Mouse (Mus musculus) lung, embryonic 15.5 days (tissue): Measurements from ENCODE around the gene Unc13a. TPM values are rescaled to one million over a fixed set of nuclear protein-coding genes. Genes with fewer than 3 reads are reported as not detected.

Experiments
- ATAC-seq: fragments of 200-750 bp; cut with Nextera tagmentation; 2 replicates; pipeline ENCODE4 v1.8.0; 2017; ENCODE audit warnings: moderate number of reproducible peaks, borderline replicate concordance; ENCODE audit not compliant: low FRiP score, low TSS enrichment; ENCODE audit errors: extremely low read depth
- H3K27ac ChIP-seq: fragments of 300-500 bp; sonication (generic); 2 replicates; pipeline ENCODE4 v1.5.1; 2015; ENCODE audit warnings: moderate library complexity, mild to moderate bottlenecking, inconsistent platforms
- H3K27me3 ChIP-seq: fragments of 300-500 bp; sonication (generic); 2 replicates; pipeline ENCODE4 v1.6.1; 2015; ENCODE audit warnings: inconsistent platforms
- H3K36me3 ChIP-seq: fragments of 300-500 bp; sonication (generic); 2 replicates; pipeline ENCODE4 v1.6.1; 2015; ENCODE audit warnings: inconsistent platforms
- H3K4me1 ChIP-seq: fragments of 300-500 bp; sonication (generic); 2 replicates; pipeline ENCODE4 v1.6.1; 2015; ENCODE audit warnings: inconsistent platforms
- H3K4me2 ChIP-seq: fragments of 300-500 bp; sonication (generic); 2 replicates; pipeline ENCODE4 v1.6.1; 2015; ENCODE audit warnings: inconsistent platforms, mild to moderate bottlenecking, moderate library complexity
- H3K4me3 ChIP-seq: fragments of 300-500 bp; sonication (generic); 2 replicates; pipeline ENCODE4 v1.5.1; 2015; ENCODE audit warnings: mild to moderate bottlenecking, inconsistent platforms
- H3K9ac ChIP-seq: fragments of 300-500 bp; sonication (generic); 2 replicates; pipeline ENCODE4 v1.6.1; 2015; ENCODE audit warnings: inconsistent platforms
- H3K9me3 ChIP-seq: fragments of 300-500 bp; sonication (generic); 2 replicates; pipeline ENCODE4 v1.6.1; 2016; ENCODE audit warnings: inconsistent platforms
- WGBS: fragments of 180-500 bp; shearing (Covaris S2); methylation state at CpG from one replicate; pipeline ENCODE4 v1.1.7; 2015; 5-methylcytosine and 5-hydroxymethylcytosine counted together
- polyA plus RNA-seq: library from polyadenylated mRNA; unstranded; fragments of >200 nt; fragmentation: Nextera tagmentation; extraction: Ambion mirVana; gene quantifications from 2 replicates; pipeline ENCODE4 v1.2.1, GENCODE M21; 2015

Unc13a gene
- polyA plus RNA-seq, 1 experiment from 2014 or later = 0.66 TPM

GRCm38 (mm10) chr8:71674071-71674470, 2.5 kb upstream of the Unc13a start:
- no peak overlapping the region for H3K4me2 ChIP-seq
- H3K27me3 ChIP-seq = peaks cover 36% of the 10 kb centered on the region
- H3K9me3 ChIP-seq = no peaks in the 10 kb centered on the region
- peaks cover 27% of the 10 kb centered on the region for H3K4me1 ChIP-seq
- no peak overlapping the region for H3K9ac ChIP-seq
- no peaks in the 10 kb centered on the region for H3K36me3 ChIP-seq
- WGBS = 49% methylated on average over 2 of the region's 2 CpGs
- no peak for ATAC-seq
- no peak overlapping the region for H3K4me3 ChIP-seq
- H3K27ac ChIP-seq = no peak overlapping the region

GRCm38 (mm10) chr8:71672168-71672735, 695 bp upstream of the Unc13a start:
- Histone ChIP-seq H3K4me2 (peak overlapping the region; percentile 97), H3K9me3 (no peaks in the 10 kb centered on the region), H3K27ac (no peak overlapping the region), H3K9ac (0 out of 2 replicates have a peak overlapping the region, but pooled peaks have one; percentile 27), H3K4me1 (peaks cover 36% of the 10 kb centered on the region), H3K36me3 (no peaks in the 10 kb centered on the region), H3K27me3 (peaks cover 34% of the 10 kb centered on the region), H3K4me3 (peak overlapping the region; percentile 47; the same call in 1 of the 2 replicates)
- no peak for ATAC-seq
- 54% methylated on average over 6 of the region's 6 CpGs for WGBS

GRCm38 (mm10) chr8:71670621-71671548, 672 bp downstream of the Unc13a start:
- Histone ChIP-seq H3K9me3 (no peaks in the 10 kb centered on the region), H3K27ac (no peak overlapping the region), H3K4me3 (peak overlapping the region; percentile 47), H3K36me3 (no peaks in the 10 kb centered on the region), H3K4me2 (peak overlapping the region; percentile 97), H3K27me3 (peaks cover 46% of the 10 kb centered on the region), H3K4me1 (peaks cover 37% of the 10 kb centered on the region), H3K9ac (no peak overlapping the region)
- ATAC-seq = peak; percentile 24; the same call in 1 of the 2 replicates
- 1% methylated on average over 50 of the region's 64 CpGs for WGBS

GRCm38 (mm10) chr8:71670198-71670597, 1.4 kb downstream of the Unc13a start:
- H3K9me3 ChIP-seq = no peaks in the 10 kb centered on the region
- peak overlapping the region; percentile 97 for H3K4me2 ChIP-seq
- H3K9ac ChIP-seq = no peak overlapping the region
- H3K4me3 ChIP-seq = peak overlapping the region; percentile 47
- peaks cover 46% of the 10 kb centered on the region for H3K27me3 ChIP-seq
- H3K4me1 ChIP-seq = peaks cover 40% of the 10 kb centered on the region
- WGBS = 17% methylated on average over 11 of the region's 12 CpGs
- H3K27ac ChIP-seq = no peak overlapping the region
- no peak for ATAC-seq
- no peaks in the 10 kb centered on the region for H3K36me3 ChIP-seq

GRCm38 (mm10) chr8:71668220-71668975, 3.2 kb downstream of the Unc13a start:
- H3K27ac ChIP-seq = no peak overlapping the region
- ATAC-seq = no peak
- H3K36me3 ChIP-seq = no peaks in the 10 kb centered on the region
- H3K4me1 ChIP-seq = peaks cover 43% of the 10 kb centered on the region
- peak overlapping the region; percentile 35 for H3K4me2 ChIP-seq
- H3K27me3 ChIP-seq = peaks cover 47% of the 10 kb centered on the region
- H3K4me3 ChIP-seq = no peak overlapping the region; the same call in 1 of the 2 replicates
- no peaks in the 10 kb centered on the region for H3K9me3 ChIP-seq
- no peak overlapping the region for H3K9ac ChIP-seq
- WGBS = under 1% methylated on average over 21 of the region's 21 CpGs

GRCm38 (mm10) chr8:71667256-71667655, 4.3 kb downstream of the Unc13a start:
- H3K4me1 ChIP-seq = peaks cover 43% of the 10 kb centered on the region
- H3K27me3 ChIP-seq = peaks cover 55% of the 10 kb centered on the region
- H3K4me3 ChIP-seq = no peak overlapping the region
- H3K27ac ChIP-seq = no peak overlapping the region
- H3K36me3 ChIP-seq = no peaks in the 10 kb centered on the region
- no peaks in the 10 kb centered on the region for H3K9me3 ChIP-seq
- no peak overlapping the region for H3K4me2 ChIP-seq
- 52% methylated on average over 5 of the region's 5 CpGs for WGBS
- no peak overlapping the region for H3K9ac ChIP-seq
- ATAC-seq = no peak

GRCm38 (mm10) chr8:71666855-71667254, 4.7 kb downstream of the Unc13a start:
- peaks cover 41% of the 10 kb centered on the region for H3K4me1 ChIP-seq
- no peak overlapping the region for H3K4me2 ChIP-seq
- H3K9me3 ChIP-seq = no peaks in the 10 kb centered on the region
- no peak for ATAC-seq
- H3K36me3 ChIP-seq = no peaks in the 10 kb centered on the region
- H3K27ac ChIP-seq = no peak overlapping the region
- H3K9ac ChIP-seq = no peak overlapping the region
- peaks cover 57% of the 10 kb centered on the region for H3K27me3 ChIP-seq
- no peak overlapping the region for H3K4me3 ChIP-seq
- WGBS = 35% methylated on average over 1 of the region's 1 CpGs

- peak; percentile 37; the same call in 1 of the 2 replicates for ATAC-seq
- Histone ChIP-seq H3K36me3 (no peaks in the 10 kb centered on the region), H3K4me1 (peaks cover 29% of the 10 kb centered on the region), H3K9ac (no peak overlapping the region), H3K9me3 (no peaks in the 10 kb centered on the region), H3K27me3 (peaks cover 53% of the 10 kb centered on the region), H3K27ac (no peak overlapping the region), H3K4me2 (peak overlapping the region; percentile 52), H3K4me3 (peak overlapping the region; percentile 19; the same call in 1 of the 2 replicates)
- 3% methylated on average over 21 of the region's 22 CpGs for WGBS
These were observed 6.0 kb downstream of the Unc13a start for GRCm38 (mm10) chr8:71665331-71666130.

- Histone ChIP-seq H3K4me2 (no peak overlapping the region), H3K27me3 (peaks cover 59% of the 10 kb centered on the region), H3K36me3 (no peaks in the 10 kb centered on the region), H3K4me3 (no peak overlapping the region), H3K9ac (no peak overlapping the region), H3K9me3 (no peaks in the 10 kb centered on the region), H3K4me1 (peaks cover 7% of the 10 kb centered on the region), H3K27ac (no peak overlapping the region)
- ATAC-seq = peak; percentile 48; the same call in 1 of the 2 replicates
- WGBS = 9% methylated on average over 35 of the region's 36 CpGs
These were observed 11.0 kb downstream of the Unc13a start for GRCm38 (mm10) chr8:71660325-71661120.

- Histone ChIP-seq H3K4me3 (no peak overlapping the region), H3K27me3 (peaks cover 66% of the 10 kb centered on the region), H3K4me1 (peaks cover 4% of the 10 kb centered on the region; the same call in 1 of the 2 replicates), H3K36me3 (no peaks in the 10 kb centered on the region), H3K4me2 (no peak overlapping the region), H3K9ac (no peak overlapping the region), H3K27ac (no peak overlapping the region), H3K9me3 (no peaks in the 10 kb centered on the region)
- WGBS = 48% methylated on average over 1 of the region's 1 CpGs
- ATAC-seq = no peak
These were observed 11.8 kb downstream of the Unc13a start for GRCm38 (mm10) chr8:71659751-71660150.
